Mouse (Mus musculus) limb, embryonic 15.5 days (tissue): ENCODE data around the gene Ttll3. TPM values are rescaled to one million over a fixed set of nuclear protein-coding genes. Genes with fewer than 3 reads are reported as not detected.

Source experiments
- microRNA-seq: library from miRNA; unstranded; fragments of <30 nt; microRNA quantifications from one replicate; pipeline ENCODE4, GENCODE M21; 2016
- polyA plus RNA-seq: library from polyadenylated mRNA; unstranded; fragments of >200 nt; fragmentation: Nextera tagmentation; extraction: Ambion mirVana; gene quantifications from 2 replicates; pipeline ENCODE4 v1.2.1, GENCODE M21; 2015

The Ttll3 gene
- polyA plus RNA-seq, 1 experiment from 2014 or later = 4.4 TPM

Small RNA genes within 50 kb of the gene (microRNA-seq; reads per million reads assigned to microRNA genes)
- not detected for gene Gm24387

Other genes with a start within 250 kb of the Ttll3 start
- gene Lhfpl4, start 193.9 kb upstream of the Ttll3 start, polyA plus RNA-seq = 0.46 and 0.92 TPM in 2 replicates
- 29.1 and 29.7 TPM in 2 replicates for gene Mtmr14, start 151.4 kb upstream of the Ttll3 start, polyA plus RNA-seq
- gene Cpne9, start 107.0 kb upstream of the Ttll3 start, polyA plus RNA-seq = 0.10 and 0.20 TPM in 2 replicates
- gene Brpf1, start 82.1 kb upstream of the Ttll3 start, polyA plus RNA-seq = 15.1 and 16.1 TPM in 2 replicates
- gene Ogg1, start 62.3 kb upstream of the Ttll3 start, polyA plus RNA-seq = 10.6 and 10.7 TPM in 2 replicates
- 91.4 and 91.7 TPM in 2 replicates for gene Camk1, start 45.3 kb upstream of the Ttll3 start, polyA plus RNA-seq
- 45.1 and 48.7 TPM in 2 replicates for gene Tada3, start 11.4 kb upstream of the Ttll3 start, polyA plus RNA-seq
- gene Arpc4, start 11.1 kb upstream of the Ttll3 start, polyA plus RNA-seq = 392 and 399 TPM in 2 replicates
- 20.4 and 21.3 TPM in 2 replicates for gene Rpusd3, start 30.1 kb downstream of the Ttll3 start, polyA plus RNA-seq
- 0.63 TPM in 1 of 2 replicates, not detected in the other for gene Cidec, start 46.5 kb downstream of the Ttll3 start, polyA plus RNA-seq
- gene Jagn1, start 53.3 kb downstream of the Ttll3 start, polyA plus RNA-seq = 85.0 and 88.5 TPM in 2 replicates
- 8.9 and 9.7 TPM in 2 replicates for gene Il17re, start 69.2 kb downstream of the Ttll3 start, polyA plus RNA-seq
- 58.4 and 63.5 TPM in 2 replicates for gene Il17rc, start 82.2 kb downstream of the Ttll3 start, polyA plus RNA-seq
- gene Creld1, start 94.0 kb downstream of the Ttll3 start, polyA plus RNA-seq = 22.1 and 27.2 TPM in 2 replicates
- 0.44 and 0.61 TPM in 2 replicates for gene Prrt3, start 112.7 kb downstream of the Ttll3 start, polyA plus RNA-seq
- gene Emc3, start 142.4 kb downstream of the Ttll3 start, polyA plus RNA-seq = 106 and 110 TPM in 2 replicates
- gene Fancd2, start 142.4 kb downstream of the Ttll3 start, polyA plus RNA-seq = 5.9 and 6.6 TPM in 2 replicates
- not detected in 2 replicates for gene Fancd2os, start 211.5 kb downstream of the Ttll3 start, polyA plus RNA-seq
- gene Brk1, start 215.5 kb downstream of the Ttll3 start, polyA plus RNA-seq = 222 and 231 TPM in 2 replicates
- 41.4 and 44.3 TPM in 2 replicates for gene Vhl, start 234.7 kb downstream of the Ttll3 start, polyA plus RNA-seq
- 4.1 and 4.6 TPM in 2 replicates for gene Irak2, start 249.2 kb downstream of the Ttll3 start, polyA plus RNA-seq